Mouse (Mus musculus): ENCODE measurements around the gene Epha8. TPM values are rescaled to one million over a fixed set of nuclear protein-coding genes. Genes with fewer than 3 reads are reported as not detected.

Epha8 gene
- total and polyA plus RNA-seq, 3 experiments, result not detected

GRCm38 (mm10) chr4:136886101-136886500 lies 70.5 kb downstream of the Epha8 start, which contains the start of gene C1qb:
C1qb (minus strand) TSS chr4:136886187.
- in situ Hi-C loops (cut with MboI; ENCODE audit: low pct_ligation_motif_present, low pct_unique_long_range_greater_than_20kb, low sequenced_read_pairs) (no loop called here), dilution Hi-C loops (cut with MboI; ENCODE audit: extremely low pct_ligation_motif_present, extremely low pct_unique_long_range_greater_than_20kb, low sequenced_read_pairs) (no loop called here)
- Histone ChIP-seq H3K4me1 (ENCODE audit: control insufficient read depth in 1 of 2, insufficient read depth in 2 of 2) (peaks cover 10 to 14% of the 10 kb centered on the region in 2 experiments; a peak in 3 of 4 replicates), H3K27ac (ENCODE audit: insufficient read depth, low read depth) (no peak within 1 kb of the TSS), H3K9me3 (replicated peaks; ENCODE audit: low read length) (no peaks in the 10 kb centered on the region), H3K79me2 (replicated peaks; ENCODE audit: control insufficient read depth, extremely low read depth, insufficient read depth, poor library complexity, severe bottlenecking) (no peaks in the 10 kb centered on the region), H3K4me2 (ENCODE audit: insufficient read depth, low read depth, poor library complexity, severe bottlenecking) (no peak within 1 kb of the TSS), H3K36me3 (replicated peaks in 1 of 2; ENCODE audit: control insufficient read depth in 1 of 2, insufficient read depth in 1 of 2, low read length in 1 of 2) (no peaks in the 10 kb centered on the region), H3K9ac (ENCODE audit: insufficient read depth, low read depth) (no peak within 1 kb of the TSS), H3K27me3 (replicated peaks) (peaks cover 92% of the 10 kb centered on the region), H3K4me3 (replicated peaks in 1 of 3; ENCODE audit: low read depth in 2 of 3, low read length in 2 of 3, poor library complexity in 1 of 3) (no peak within 1 kb of the TSS)
- DNase-seq (ENCODE audit: extremely low read depth), result no peak
- TF ChIP-seq ZNF384 (IDR thresholded peaks at IDR 0.05; ENCODE audit: low read depth, low read length), result no peak
- TF ChIP-seq IRF4 (IDR thresholded peaks at IDR 0.05; ENCODE audit: low read depth, low read length), result peak; percentile 51; the same call in 1 of the 2 replicates
- peak; percentile 94 for TF ChIP-seq MAFK (IDR thresholded peaks at IDR 0.05; ENCODE audit: insufficient replicate concordance, low read length)
- TF ChIP-seq BHLHE40 (IDR thresholded peaks at IDR 0.05; ENCODE audit: low read depth, low read length), result peak; percentile 55
- TF ChIP-seq ETS1 (conservative IDR thresholded peaks at IDR 0.05; ENCODE audit: low read depth, low read length), result peak; percentile 39
- TF ChIP-seq TCF12 (IDR thresholded peaks at IDR 0.05; ENCODE audit: low read depth, low read length), result 0 out of 2 replicates have a peak, but pooled peaks have one; percentile 22
- no peak for TF ChIP-seq TBP (conservative IDR thresholded peaks at IDR 0.05; ENCODE audit: low read depth, low read length)
- TF ChIP-seq MAZ (IDR thresholded peaks at IDR 0.05; ENCODE audit: low read depth, low read length), result 0 out of 2 replicates have a peak, but pooled peaks have one; percentile 13
- peak; percentile 56; the same call in 1 of the 2 replicates for TF ChIP-seq EP300 (IDR thresholded peaks at IDR 0.05; ENCODE audit: low read length)
- 0 out of 2 replicates have a peak, but pooled peaks have one; percentile 7 for TF ChIP-seq ELF1 (IDR thresholded peaks at IDR 0.05; ENCODE audit: low read depth, low read length)

Other genes starting within 250 kb of the Epha8 start
- gene Ephb2, start 120.8 kb downstream of the Epha8 start, total RNA-seq (2012; rRNA removed), result 0.04 and 0.08 TPM in 2 replicates
- gene Ephb2, start 120.8 kb downstream of the Epha8 start, total RNA-seq (2014; rRNA removed), result not detected in 2 replicates
- 0.14 TPM in 1 of 2 replicates, not detected in the other for gene Ephb2, start 120.8 kb downstream of the Epha8 start, polyA plus RNA-seq (2012; ENCODE audit: insufficient read length, low read depth)
- not detected in 2 replicates for gene C1qb, start 70.6 kb downstream of the Epha8 start, total RNA-seq (2012; rRNA removed)
- gene C1qb, start 70.6 kb downstream of the Epha8 start, total RNA-seq (2014; rRNA removed), result not detected in 2 replicates
- gene C1qb, start 70.6 kb downstream of the Epha8 start, polyA plus RNA-seq (2012; ENCODE audit: insufficient read length, low read depth), result not detected in 2 replicates
- not detected in 2 replicates for gene C1qc, start 63.8 kb downstream of the Epha8 start, total RNA-seq (2012; rRNA removed)
- not detected in 2 replicates for gene C1qc, start 63.8 kb downstream of the Epha8 start, total RNA-seq (2014; rRNA removed)
- gene C1qc, start 63.8 kb downstream of the Epha8 start, polyA plus RNA-seq (2012; ENCODE audit: insufficient read length, low read depth), result not detected in 2 replicates
- not detected in 2 replicates for gene C1qa, start 58.0 kb downstream of the Epha8 start, total RNA-seq (2012; rRNA removed)
- not detected in 2 replicates for gene C1qa, start 58.0 kb downstream of the Epha8 start, total RNA-seq (2014; rRNA removed)
- not detected in 2 replicates for gene C1qa, start 58.0 kb downstream of the Epha8 start, polyA plus RNA-seq (2012; ENCODE audit: insufficient read length, low read depth)
- 7.1 and 8.4 TPM in 2 replicates for gene Zbtb40, start 92.0 kb upstream of the Epha8 start, total RNA-seq (2012; rRNA removed)
- gene Zbtb40, start 92.0 kb upstream of the Epha8 start, total RNA-seq (2014; rRNA removed), result 2.7 and 2.9 TPM in 2 replicates
- 5.4 and 6.7 TPM in 2 replicates for gene Zbtb40, start 92.0 kb upstream of the Epha8 start, polyA plus RNA-seq (2012; ENCODE audit: insufficient read length, low read depth)